Mouse (Mus musculus): ENCODE results near the gene Ins2.

GRCm38 (mm10) chr7:142675141-142675540 is 68.0 kb downstream of the Ins2 start:
- TF ChIP-seq ZNF384 (IDR thresholded peaks at IDR 0.05; ENCODE audit: low read depth, low read length) (no peak), ZC3H11A (IDR thresholded peaks at IDR 0.05; ENCODE audit: borderline replicate concordance, low read depth, low read length) (no peak), CHD2 (IDR thresholded peaks at IDR 0.05; ENCODE audit: low read depth, low read length) (no peak), HCFC1 (IDR thresholded peaks at IDR 0.05; ENCODE audit: borderline replicate concordance, insufficient read depth, low read length) (no peak), MAFK (IDR thresholded peaks at IDR 0.05; ENCODE audit: insufficient read depth, low read depth, low read length) (no peak)
